Mouse (Mus musculus) layer of hippocampus, postnatal 14 days (tissue): ENCODE data around the gene Per1. TPM values are rescaled to one million over a fixed set of nuclear protein-coding genes. Genes with fewer than 3 reads are reported as not detected.
"Not testable (repeated sequence)": the region's sequence is repeated elsewhere in the genome, so short reads cannot be mapped to it uniquely, and the experiment has no call there.

Source experiments
- DNase-seq, 2 experiments: peaks; one replicate each; pipeline ENCODE4 v3.0.0; 2021 to 2022; ENCODE audit warnings: low spot score in 2 of 2, mixed read lengths in 1 of 2
- total RNA-seq, 2 experiments: library from RNA; stranded (reverse); gene quantifications; 2 replicates each; pipeline ENCODE4 v1.2.3; 2021

The Per1 gene
- total RNA-seq, 2 experiments from 2014 or later, result 84.4 to 86.8 TPM

- no peak for DNase-seq
Observed at GRCm38 (mm10) chr11:69080102-69080854, 14.7 kb upstream of the Per1 start.

DNA sequence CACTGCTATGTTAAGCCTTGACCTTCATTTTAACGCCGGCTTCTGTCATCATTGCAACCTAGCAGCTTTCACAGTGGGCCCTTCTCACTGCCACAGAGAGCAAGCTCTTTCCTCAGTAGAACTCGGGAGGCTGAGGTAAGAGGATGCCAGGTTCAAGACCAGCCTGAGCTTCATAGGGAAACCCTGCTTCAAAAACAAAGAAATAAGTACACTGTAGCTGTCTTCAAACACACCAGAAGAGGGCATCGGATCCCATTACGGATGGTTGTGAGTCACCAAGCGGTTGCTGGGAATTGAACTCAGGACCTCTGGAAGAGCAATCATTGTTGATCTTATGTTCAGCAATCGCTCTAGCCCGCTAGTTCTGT, 14.2 kb upstream of the Per1 start:
- DNase-seq, result no peak

DNA sequence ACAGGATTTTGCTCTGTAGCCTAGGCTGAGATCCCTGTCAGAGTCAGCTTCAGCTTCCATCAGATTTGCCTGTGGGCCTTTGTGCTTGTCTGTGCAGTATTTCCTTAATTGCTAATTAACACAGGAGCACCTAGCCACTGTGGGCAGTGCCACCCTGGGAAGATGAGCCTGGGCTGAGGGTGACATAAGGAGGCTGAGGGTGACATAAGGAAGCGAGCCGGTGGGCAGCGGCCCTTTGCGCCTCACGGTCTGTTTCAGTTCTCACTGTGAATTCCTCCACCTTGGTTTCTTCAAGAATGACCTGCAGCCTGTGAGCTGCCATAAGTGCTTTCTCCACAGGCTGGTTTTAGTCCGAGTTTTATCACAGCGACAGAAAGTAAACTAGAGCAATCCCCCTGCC, 13.4 kb upstream of the Per1 start:
- DNase-seq, result no peak

DNA sequence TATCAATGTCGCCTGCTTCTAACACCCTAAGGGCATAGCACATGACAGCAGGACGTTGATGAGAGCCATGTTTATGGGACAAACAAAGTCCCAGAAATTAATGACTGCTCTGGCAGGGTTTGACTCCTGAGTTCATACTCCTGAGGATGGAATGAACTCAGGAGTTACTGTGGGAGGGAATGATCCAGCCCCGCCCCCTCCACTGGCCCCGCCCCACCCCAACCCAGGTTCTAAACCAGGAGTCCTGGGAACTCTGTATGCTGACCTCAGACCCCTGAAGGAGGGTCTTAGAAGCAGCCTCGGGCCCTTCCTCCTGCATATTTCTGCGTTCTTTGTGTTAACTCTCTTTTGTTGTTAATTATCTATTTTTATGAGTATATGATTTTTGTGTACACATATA, 9.4 kb upstream of the Per1 start:
- no peak for DNase-seq

GRCm38 (mm10) chr11:69086390-69086789, 8.6 kb upstream of the Per1 start:
- DNase-seq, result no peak

- DNase-seq, result no peak
Observed at GRCm38 (mm10) chr11:69087082-69087481, 7.9 kb upstream of the Per1 start.

- no peak for DNase-seq
Observed at GRCm38 (mm10) chr11:69087597-69087996, 7.4 kb upstream of the Per1 start.

- DNase-seq, result peak; percentile 93
Observed at GRCm38 (mm10) chr11:69088103-69088855, 6.7 kb upstream of the Per1 start, which contains the start of gene Vamp2. TSS of gene Vamp2 (plus strand) at chr11:69088490.

- DNase-seq, result no peak
Observed at GRCm38 (mm10) chr11:69088856-69089615, 6.0 kb upstream of the Per1 start.

GRCm38 (mm10) chr11:69089616-69090290, 5.3 kb upstream of the Per1 start:
- DNase-seq, result no peak

GRCm38 (mm10) chr11:69090367-69090766, 4.7 kb upstream of the Per1 start:
- DNase-seq, result no peak

GRCm38 (mm10) chr11:69091566-69092385, 3.2 kb upstream of the Per1 start:
- DNase-seq, result no peak

DNA sequence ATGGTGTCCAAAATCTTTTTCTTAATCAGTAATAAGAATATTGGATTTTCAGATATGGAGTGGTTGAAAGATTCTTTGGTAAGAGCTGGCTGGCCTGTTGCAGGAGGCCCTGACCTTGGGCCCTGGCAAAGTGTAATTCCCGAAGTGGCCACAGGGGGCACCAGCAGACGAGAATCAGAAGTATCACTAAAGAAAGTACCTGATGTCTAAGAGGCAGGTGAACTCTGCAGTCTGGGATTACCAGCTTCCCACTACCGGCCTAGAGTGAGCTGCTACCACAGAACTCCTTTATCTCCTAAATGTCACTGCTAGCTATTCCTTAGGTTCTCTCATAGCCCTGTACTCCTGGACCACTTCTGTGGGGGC, 2.6 kb upstream of the Per1 start:
- DNase-seq, result peak; percentile 71 to 78

DNA sequence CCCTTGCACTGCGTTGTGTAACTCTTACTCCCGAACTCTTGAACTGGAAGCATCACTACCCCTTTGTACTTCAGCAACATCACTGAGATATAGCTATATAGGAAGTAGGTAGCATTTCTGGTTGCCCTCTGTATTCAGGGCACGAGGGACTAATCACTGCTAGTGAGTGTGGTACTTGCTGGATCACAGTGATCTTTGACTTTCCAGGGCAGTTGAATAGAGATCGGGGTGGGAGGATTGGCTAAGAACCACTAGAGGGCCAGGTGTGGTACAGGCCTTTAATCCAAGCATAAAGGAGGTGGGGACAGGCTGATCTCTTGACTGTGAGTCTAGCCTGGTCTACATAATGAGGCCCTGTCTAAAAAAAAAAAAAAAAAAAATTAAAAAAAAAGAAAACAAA, 2.1 kb upstream of the Per1 start:
- DNase-seq, result no peak

DNA sequence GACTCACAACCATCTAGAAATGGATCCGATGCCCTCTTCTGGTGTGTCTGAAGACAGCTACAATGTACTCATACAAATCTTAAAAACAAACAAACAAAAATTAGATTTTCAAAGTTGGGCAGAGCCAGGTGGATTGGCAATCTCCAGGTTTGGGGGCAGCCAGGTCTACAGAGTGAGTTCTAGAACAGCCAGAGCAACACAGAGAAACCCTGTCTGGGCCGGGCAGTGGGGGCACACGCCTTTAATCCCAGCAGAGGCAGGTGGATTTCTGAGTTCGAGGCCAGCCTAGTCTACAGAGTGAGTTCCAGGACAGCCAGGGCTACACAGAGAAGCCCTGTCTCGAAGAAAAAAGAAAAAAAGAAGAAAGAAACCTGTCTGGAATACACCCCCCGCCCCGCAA, 1.2 kb upstream of the Per1 start:
- DNase-seq, result not testable (repeated sequence)

DNA sequence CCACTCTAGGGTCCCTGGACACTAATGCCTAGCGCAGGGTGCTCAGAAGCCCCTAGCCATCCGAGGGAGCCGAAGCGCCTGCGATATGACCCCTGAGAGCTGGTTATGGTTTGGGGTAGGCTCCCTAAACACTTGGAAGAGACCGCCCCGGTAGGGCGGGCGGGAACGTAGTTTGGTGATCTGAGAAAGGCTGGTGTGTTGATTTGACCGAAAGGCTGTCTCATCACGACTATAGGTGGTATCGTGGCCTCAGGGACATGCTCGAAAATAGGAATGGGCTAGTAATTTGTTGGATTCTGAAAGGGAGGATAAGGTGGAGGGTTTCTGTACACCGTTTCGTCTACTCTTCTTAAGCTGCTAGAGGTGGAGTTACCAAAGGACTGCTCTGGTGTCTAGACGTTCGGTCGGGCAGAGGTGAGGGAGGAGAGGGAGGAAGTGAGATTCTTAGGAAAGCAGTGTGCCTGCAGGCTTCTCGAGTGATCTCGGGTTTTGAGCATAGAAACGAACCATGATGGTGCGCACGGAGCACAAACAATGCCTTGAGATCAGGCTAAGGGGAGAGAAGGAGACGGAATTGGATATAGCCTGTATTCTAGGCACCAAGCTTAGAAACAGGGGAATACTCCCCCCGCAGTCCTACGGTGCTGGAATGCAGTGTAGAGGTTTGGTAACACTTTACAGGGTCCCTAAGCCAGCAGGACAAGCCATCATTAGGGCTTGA, 654 bp downstream of the Per1 start:
- DNase-seq, result no peak

GRCm38 (mm10) chr11:69096360-69096986, 1.5 kb downstream of the Per1 start:
- no peak for DNase-seq

- peak; percentile 95 to 98 for DNase-seq
Observed at GRCm38 (mm10) chr11:69096987-69097900, 2.2 kb downstream of the Per1 start.
